Mouse (Mus musculus) lung, adult 2 months (tissue): ENCODE data around the gene Hbq1b. TPM values are rescaled to one million over a fixed set of nuclear protein-coding genes. Genes with fewer than 3 reads are reported as not detected.

Source experiments
- DNase-seq: peaks from one replicate; pipeline ENCODE4 v3.0.0; 2022
- H3K4me1 ChIP-seq: fragments of 200-500 bp; 2 replicates; pipeline ENCODE4 v1.6.1; 2011; ENCODE audit warnings: low read length; ENCODE audit not compliant: control insufficient read depth, insufficient read depth
- H3K4me3 ChIP-seq: fragments of 200-500 bp; replicated peaks from 2 replicates; pipeline ENCODE3; 2011; ENCODE audit warnings: low read depth, mild to moderate bottlenecking, control low read depth, low read length; ENCODE audit errors: extremely low read depth
- CTCF ChIP-seq: fragments of 200-500 bp; IDR thresholded peaks from 2 replicates; pipeline ENCODE4 v1.5.1; 2011; ENCODE audit warnings: mild to moderate bottlenecking, low read length, control low read depth; ENCODE audit not compliant: insufficient read depth
- POLR2A ChIP-seq: fragments of 200-500 bp; IDR thresholded peaks from 2 replicates; pipeline ENCODE4 v1.6.1; 2011; ENCODE audit warnings: low read depth, mild to moderate bottlenecking, control low read depth, low read length, borderline replicate concordance; ENCODE audit errors: extremely low read depth
- WGBS: fragments of 180-500 bp; shearing (Covaris S2); methylation state at CpG from one replicate; pipeline ENCODE4 v1.1.7; 2018; 5-methylcytosine and 5-hydroxymethylcytosine counted together
- polyA plus RNA-seq: library from polyadenylated mRNA; depleted of rRNA; stranded (reverse); fragments of >200 nt; gene quantifications from 2 replicates; pipeline ENCODE4 v1.2.3, GENCODE M21; 2012

Gene Hbq1b
- polyA plus RNA-seq, 1 experiment, result 1.6 TPM

- no peak for DNase-seq
- no peaks in the 10 kb centered on the region; the same call in 1 of the 2 replicates for H3K4me1 ChIP-seq
- H3K4me3 ChIP-seq, result no peak overlapping the region
- TF ChIP-seq CTCF (no peak), POLR2A (no peak)
Measured at GRCm38 (mm10) chr11:32247068-32247467, 39.7 kb upstream of the Hbq1b start.

DNA sequence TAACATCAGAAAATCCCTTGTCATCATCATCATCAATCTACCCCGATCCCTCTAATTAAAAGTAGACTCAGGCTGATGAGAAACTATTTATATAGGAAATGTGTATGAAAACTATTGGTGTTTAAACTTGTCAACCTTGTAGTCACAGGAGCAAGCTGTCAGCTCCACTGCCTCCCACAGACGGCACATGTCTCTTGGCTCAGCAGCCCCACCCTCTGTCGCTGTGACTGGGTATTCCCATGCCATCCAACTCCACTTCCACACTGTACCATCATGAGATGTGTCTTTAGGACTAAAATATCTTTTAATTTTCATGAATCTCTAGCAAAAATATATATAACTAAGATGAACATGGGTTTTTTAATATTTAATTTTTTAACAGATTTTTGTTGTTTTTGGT is 38.4 kb upstream of the Hbq1b start:
- no peak overlapping the region for H3K4me3 ChIP-seq
- no peaks in the 10 kb centered on the region; the same call in 1 of the 2 replicates for H3K4me1 ChIP-seq
- TF ChIP-seq CTCF (no peak), POLR2A (no peak)
- 78% methylated on average over 3 of the region's 3 CpGs for WGBS
- DNase-seq, result no peak

GRCm38 (mm10) chr11:32250880-32251763 is 35.6 kb upstream of the Hbq1b start:
- TF ChIP-seq POLR2A, result no peak
- TF ChIP-seq CTCF, result no peak
- no peak for DNase-seq
- Histone ChIP-seq H3K4me3 (no peak overlapping the region), H3K4me1 (no peaks in the 10 kb centered on the region)
- 81% methylated on average over 8 of the region's 8 CpGs for WGBS

- no peak for TF ChIP-seq CTCF
- no peak for TF ChIP-seq POLR2A
- DNase-seq, result no peak
- WGBS, result 100% methylated on average over 1 of the region's 1 CpGs
- no peaks in the 10 kb centered on the region for H3K4me1 ChIP-seq
- H3K4me3 ChIP-seq, result no peak overlapping the region
Measured at GRCm38 (mm10) chr11:32253121-32253520, 33.6 kb upstream of the Hbq1b start.

DNA sequence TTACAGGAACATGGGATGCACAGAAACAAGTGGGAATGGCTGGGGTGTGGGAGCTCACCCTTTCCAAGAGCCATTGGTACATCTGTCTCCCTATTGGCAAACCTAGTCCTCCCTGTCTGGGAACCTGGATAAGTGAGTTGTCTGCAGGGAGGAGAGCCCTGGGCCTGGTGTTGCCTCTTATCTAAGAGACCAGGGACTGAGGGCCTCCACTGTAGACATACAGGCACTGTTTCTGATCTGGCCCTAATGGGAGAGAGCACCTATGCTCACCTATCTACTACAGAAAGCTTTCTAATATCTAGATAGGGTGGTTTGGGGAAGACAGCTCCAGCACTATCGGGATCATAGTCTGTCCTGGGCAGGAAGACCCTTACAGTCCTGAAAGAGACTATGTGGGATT is 30.6 kb upstream of the Hbq1b start:
- no peaks in the 10 kb centered on the region for H3K4me1 ChIP-seq
- 94% methylated on average over 1 of the region's 1 CpGs for WGBS

GRCm38 (mm10) chr11:32256566-32256965 is 30.2 kb upstream of the Hbq1b start:
- 92% methylated on average over 3 of the region's 3 CpGs for WGBS
- H3K4me1 ChIP-seq, result no peaks in the 10 kb centered on the region
- no peak for TF ChIP-seq POLR2A
- TF ChIP-seq CTCF, result no peak
- DNase-seq, result no peak
- no peak overlapping the region for H3K4me3 ChIP-seq

More for the DNA sequence above, 30.6 kb upstream of the Hbq1b start:
- DNase-seq, result no peak
- H3K4me3 ChIP-seq, result no peak overlapping the region
- TF ChIP-seq CTCF (no peak), POLR2A (no peak)

GRCm38 (mm10) chr11:32262674-32263415 is 23.9 kb upstream of the Hbq1b start:
- WGBS, result 65% methylated on average over 10 of the region's 10 CpGs
- DNase-seq, result no peak
- Histone ChIP-seq H3K4me3 (no peak overlapping the region), H3K4me1 (0 out of 2 replicates have a peak, but pooled peaks cover 2% of the 10 kb centered on the region)
- TF ChIP-seq POLR2A, result no peak
- no peak for TF ChIP-seq CTCF

DNA sequence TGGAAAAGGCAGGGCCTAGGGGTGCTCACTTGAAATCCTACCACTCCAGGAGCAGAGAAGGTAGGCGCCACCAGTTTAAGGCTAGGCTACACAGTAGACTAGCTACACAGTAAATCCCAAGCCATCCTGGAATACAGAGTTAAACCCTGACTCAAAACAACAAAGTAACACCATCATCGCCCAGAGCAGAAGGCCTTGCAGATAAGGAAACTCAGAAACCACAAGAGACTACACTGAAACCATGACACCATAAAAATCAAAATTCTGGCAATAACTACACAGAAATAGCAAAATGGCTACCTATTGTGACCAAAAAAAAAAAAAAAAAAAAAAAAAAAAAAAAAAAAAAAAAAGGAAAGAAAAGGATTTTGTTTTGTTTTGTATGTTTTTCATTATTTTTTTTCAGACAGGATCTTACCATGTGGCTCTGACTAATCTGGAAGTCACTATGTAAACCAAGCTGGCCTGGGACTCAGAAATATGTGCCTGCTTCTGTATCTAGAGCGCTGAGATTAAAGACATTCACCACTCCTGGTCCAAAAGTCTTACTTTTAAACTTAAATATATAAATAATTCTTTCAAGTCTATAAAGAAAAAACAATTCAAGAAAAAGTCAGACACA is 21.5 kb upstream of the Hbq1b start:
- Histone ChIP-seq H3K4me1 (0 out of 2 replicates have a peak, but pooled peaks cover 2% of the 10 kb centered on the region), H3K4me3 (no peak overlapping the region)
- no peak for DNase-seq
- TF ChIP-seq CTCF, result no peak
- no peak for TF ChIP-seq POLR2A
- WGBS, result 86% methylated on average over 3 of the region's 3 CpGs

DNA sequence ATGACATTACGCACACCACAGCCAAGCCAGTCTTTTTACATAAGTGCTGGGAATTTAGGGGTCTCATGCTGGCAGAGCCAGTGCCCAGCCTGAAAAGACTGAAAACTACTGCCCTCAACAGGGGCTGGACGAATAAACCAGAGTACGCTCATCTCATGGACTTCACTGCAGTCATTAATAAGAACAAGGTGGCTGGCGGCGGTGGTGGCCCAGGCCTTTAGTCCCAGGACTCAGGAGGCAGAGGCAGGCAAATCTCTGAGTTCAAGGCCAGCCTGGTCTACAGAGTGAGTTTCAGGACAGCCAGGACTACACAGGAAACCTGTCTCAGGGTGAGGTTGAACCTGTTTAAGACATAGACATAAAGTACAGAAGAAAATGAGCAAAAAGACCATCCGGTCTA is 20.6 kb upstream of the Hbq1b start:
- TF ChIP-seq CTCF (no peak), POLR2A (no peak)
- 0 out of 2 replicates have a peak, but pooled peaks cover 2% of the 10 kb centered on the region for H3K4me1 ChIP-seq
- DNase-seq, result no peak
- WGBS, result 93% methylated on average over 6 of the region's 6 CpGs
- no peak overlapping the region for H3K4me3 ChIP-seq
